Mouse (Mus musculus): ENCODE measurements around the gene Elf5. TPM values are rescaled to one million over a fixed set of nuclear protein-coding genes. Genes with fewer than 3 reads are reported as not detected.

The Elf5 gene
- polyA plus RNA-seq, 1 experiment from 2014 or later, result not detected

DNA sequence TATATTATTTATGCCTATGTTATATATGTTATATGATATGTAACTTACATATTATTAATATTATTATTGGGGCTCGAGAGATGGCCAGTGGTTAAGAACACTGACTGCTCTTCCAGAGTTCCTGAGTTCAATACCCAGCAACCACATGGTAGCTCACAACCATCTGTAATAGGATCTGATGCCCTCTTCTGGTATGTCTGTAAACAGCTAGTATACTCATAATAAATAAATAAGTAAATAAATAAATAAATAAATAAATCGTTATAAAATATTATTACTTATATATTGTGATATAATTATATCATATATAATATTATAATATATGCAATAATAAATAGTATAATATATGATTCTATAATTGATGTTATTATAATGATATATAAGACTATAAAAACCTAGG, 64.7 kb downstream of the Elf5 start:
- no peak overlapping the region for H3K9ac ChIP-seq (ENCODE audit: low read depth, low read length)
- no peak overlapping the region for H3K4me2 ChIP-seq
- no peak overlapping the region for H3K27ac ChIP-seq (ENCODE audit: low read depth, low read length)
- 83% methylated on average over 2 of the region's 2 CpGs for WGBS
- H3K9me3 ChIP-seq (ENCODE audit: control insufficient read depth, low read length), result no peaks in the 10 kb centered on the region
- no peak overlapping the region for H3K4me3 ChIP-seq (ENCODE audit: low read depth, low read length)
- H3K4me1 ChIP-seq (replicated peaks; ENCODE audit: control insufficient read depth, insufficient read depth, low read length), result peaks cover 28% of the 10 kb centered on the region
- ATAC-seq (replicated peaks; ENCODE audit: low FRiP score) (no peak), DNase-seq (ENCODE audit: low spot score) (no peak)
- peaks cover 19% of the 10 kb centered on the region for H3K36me3 ChIP-seq (ENCODE audit: control insufficient read depth, insufficient read depth, low read length)
- H3K27me3 ChIP-seq (replicated peaks; ENCODE audit: control insufficient read depth, insufficient read depth, low read length), result no peaks in the 10 kb centered on the region

DNA sequence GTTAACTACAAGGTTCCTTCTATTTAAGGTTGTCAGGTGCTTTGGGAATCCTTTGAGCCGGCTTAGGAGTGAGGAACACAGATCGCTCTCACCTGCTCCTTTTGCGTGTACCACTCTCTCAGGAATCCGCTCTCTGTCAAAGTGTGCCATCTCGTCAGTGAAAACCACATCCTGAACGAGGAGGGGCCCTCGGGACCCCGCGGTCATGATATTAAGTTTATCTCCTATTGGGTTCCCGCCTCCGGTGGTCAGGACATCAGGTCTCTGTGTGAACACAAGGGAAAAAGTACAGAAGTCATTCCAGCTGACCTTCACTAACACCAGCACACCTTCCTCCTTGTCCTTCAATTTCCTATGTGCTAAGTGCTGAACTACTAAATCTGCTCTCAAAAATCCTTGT, 65.2 kb downstream of the Elf5 start:
- Histone ChIP-seq H3K27me3 (replicated peaks; ENCODE audit: control insufficient read depth, insufficient read depth, low read length) (no peaks in the 10 kb centered on the region), H3K4me2 (no peak overlapping the region), H3K4me3 (ENCODE audit: low read depth, low read length) (no peak overlapping the region), H3K27ac (ENCODE audit: low read depth, low read length) (no peak overlapping the region), H3K4me1 (replicated peaks; ENCODE audit: control insufficient read depth, insufficient read depth, low read length) (peaks cover 33% of the 10 kb centered on the region), H3K9me3 (ENCODE audit: control insufficient read depth, low read length) (no peaks in the 10 kb centered on the region), H3K36me3 (ENCODE audit: control insufficient read depth, insufficient read depth, low read length) (peaks cover 16% of the 10 kb centered on the region), H3K9ac (ENCODE audit: low read depth, low read length) (no peak overlapping the region)
- ATAC-seq (replicated peaks; ENCODE audit: low FRiP score) (no peak), DNase-seq (ENCODE audit: low spot score) (no peak)
- WGBS, result 48% methylated on average over 11 of the region's 11 CpGs

DNA sequence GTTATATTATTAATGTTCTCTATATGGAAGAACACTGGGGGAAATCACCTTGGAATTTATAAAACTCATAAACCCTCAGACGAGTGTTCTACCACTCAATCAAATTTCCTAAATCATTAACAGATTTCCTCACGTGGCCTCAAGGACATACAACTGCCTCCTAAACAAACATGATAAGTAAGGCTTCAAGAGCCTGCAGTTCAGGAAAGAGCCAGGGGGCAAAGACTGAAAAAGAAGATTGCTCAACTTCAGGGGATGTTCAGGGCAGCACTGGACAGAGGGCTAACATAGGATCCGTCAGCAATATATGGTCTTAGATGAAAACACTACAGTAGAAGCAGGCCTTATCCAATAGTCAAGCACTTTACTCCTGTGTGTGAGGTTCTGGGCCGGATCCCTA, 66.0 kb downstream of the Elf5 start:
- Histone ChIP-seq H3K9me3 (ENCODE audit: control insufficient read depth, low read length) (no peaks in the 10 kb centered on the region), H3K4me3 (ENCODE audit: low read depth, low read length) (no peak overlapping the region), H3K9ac (ENCODE audit: low read depth, low read length) (no peak overlapping the region), H3K36me3 (ENCODE audit: control insufficient read depth, insufficient read depth, low read length) (peaks cover 16% of the 10 kb centered on the region), H3K27ac (ENCODE audit: low read depth, low read length) (no peak overlapping the region), H3K27me3 (replicated peaks; ENCODE audit: control insufficient read depth, insufficient read depth, low read length) (no peaks in the 10 kb centered on the region), H3K4me1 (replicated peaks; ENCODE audit: control insufficient read depth, insufficient read depth, low read length) (peaks cover 40% of the 10 kb centered on the region), H3K4me2 (no peak overlapping the region)
- ATAC-seq (replicated peaks; ENCODE audit: low FRiP score) (no peak; the same call in 1 of the 2 replicates), DNase-seq (ENCODE audit: low spot score) (no peak)
- WGBS, result 62% methylated on average over 4 of the region's 4 CpGs

DNA sequence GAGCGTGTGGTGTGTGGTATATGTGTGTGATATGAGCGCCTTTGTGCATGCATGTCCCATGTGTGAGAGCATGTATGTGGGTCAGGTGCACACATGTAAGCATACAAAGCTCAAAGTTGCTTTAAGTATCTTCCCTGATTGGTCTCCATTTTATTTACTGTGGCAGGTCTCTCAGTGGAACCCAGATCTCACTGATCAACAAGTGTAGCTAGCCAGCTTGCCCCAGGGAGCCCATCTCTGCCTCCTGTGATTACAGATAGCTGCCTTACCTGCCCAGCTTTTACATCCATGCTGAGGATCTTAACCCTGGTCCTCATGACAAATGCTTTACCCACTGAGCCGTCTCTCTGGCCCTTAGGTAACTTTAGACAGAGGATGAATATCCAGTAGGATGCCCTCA, 66.8 kb downstream of the Elf5 start:
- peaks cover 10% of the 10 kb centered on the region for H3K36me3 ChIP-seq (ENCODE audit: control insufficient read depth, insufficient read depth, low read length)
- H3K9me3 ChIP-seq (ENCODE audit: control insufficient read depth, low read length), result no peaks in the 10 kb centered on the region
- no peaks in the 10 kb centered on the region for H3K27me3 ChIP-seq (replicated peaks; ENCODE audit: control insufficient read depth, insufficient read depth, low read length)
- H3K9ac ChIP-seq (ENCODE audit: low read depth, low read length), result no peak overlapping the region
- H3K4me2 ChIP-seq, result no peak overlapping the region
- no peak overlapping the region; the same call in 1 of the 2 replicates for H3K27ac ChIP-seq (ENCODE audit: low read depth, low read length)
- DNase-seq (ENCODE audit: low spot score) (no peak), ATAC-seq (replicated peaks; ENCODE audit: low FRiP score) (no peak)
- 93% methylated on average over 3 of the region's 3 CpGs for WGBS
- peaks cover 45% of the 10 kb centered on the region for H3K4me1 ChIP-seq (replicated peaks; ENCODE audit: control insufficient read depth, insufficient read depth, low read length)
- H3K4me3 ChIP-seq (ENCODE audit: low read depth, low read length), result no peak overlapping the region

DNA sequence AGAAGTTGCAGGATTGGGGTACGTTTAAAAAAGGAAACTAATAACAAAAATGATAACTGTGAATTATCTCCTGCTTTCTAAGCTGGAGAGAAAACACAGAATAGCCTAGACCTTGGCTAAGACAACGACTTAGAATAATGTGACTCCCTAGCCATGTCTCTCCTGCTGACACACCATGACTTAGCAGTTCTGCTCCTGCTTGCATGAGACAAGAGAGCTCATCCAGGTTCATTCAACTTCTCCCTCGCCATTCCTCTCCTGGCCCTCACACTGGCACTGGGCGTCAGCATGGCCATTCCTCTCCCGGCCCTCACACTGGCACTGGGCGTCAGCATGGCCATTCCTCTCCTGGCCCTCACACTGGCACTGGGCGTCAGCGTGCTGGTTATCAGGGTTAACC, 68.8 kb downstream of the Elf5 start:
- H3K36me3 ChIP-seq (ENCODE audit: control insufficient read depth, insufficient read depth, low read length), result 0 out of 2 replicates have a peak, but pooled peaks cover 4% of the 10 kb centered on the region
- H3K9ac ChIP-seq (ENCODE audit: low read depth, low read length), result peak overlapping the region; percentile 62
- peaks cover 53% of the 10 kb centered on the region for H3K4me1 ChIP-seq (replicated peaks; ENCODE audit: control insufficient read depth, insufficient read depth, low read length)

DNA sequence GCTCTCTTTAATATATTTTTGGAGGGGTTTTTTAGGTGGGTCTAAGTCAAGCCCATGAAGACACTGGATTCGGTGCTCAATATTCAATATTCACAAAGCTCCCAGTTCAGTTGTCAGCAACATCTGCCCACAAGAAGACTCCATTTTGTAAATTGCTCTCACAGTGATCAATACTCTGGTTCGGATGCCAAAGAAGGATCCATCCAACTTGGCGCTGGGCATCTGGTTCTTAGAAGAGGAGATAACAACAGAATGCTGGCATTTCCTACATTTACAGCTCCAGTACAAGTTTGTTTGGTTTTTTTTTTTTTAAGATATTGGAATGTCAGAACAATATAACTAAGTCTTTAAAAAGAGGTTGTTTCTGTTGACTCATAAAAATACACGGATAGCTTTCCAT, 69.4 kb downstream of the Elf5 start:
- Histone ChIP-seq H3K4me1 (replicated peaks; ENCODE audit: control insufficient read depth, insufficient read depth, low read length) (peaks cover 53% of the 10 kb centered on the region), H3K4me3 (ENCODE audit: low read depth, low read length) (no peak overlapping the region), H3K36me3 (ENCODE audit: control insufficient read depth, insufficient read depth, low read length) (no peaks in the 10 kb centered on the region), H3K4me2 (peak overlapping the region; percentile 55), H3K9me3 (ENCODE audit: control insufficient read depth, low read length) (no peaks in the 10 kb centered on the region), H3K27me3 (replicated peaks; ENCODE audit: control insufficient read depth, insufficient read depth, low read length) (no peaks in the 10 kb centered on the region), H3K27ac (ENCODE audit: low read depth, low read length) (peak overlapping the region; percentile 85), H3K9ac (ENCODE audit: low read depth, low read length) (peak overlapping the region; percentile 62)
- ATAC-seq (replicated peaks; ENCODE audit: low FRiP score) (no peak), DNase-seq (ENCODE audit: low spot score) (no peak)
- 92% methylated on average over 4 of the region's 4 CpGs for WGBS

More for the DNA sequence above, 68.8 kb downstream of the Elf5 start:
- H3K9me3 ChIP-seq (ENCODE audit: control insufficient read depth, low read length), result no peaks in the 10 kb centered on the region
- peak; percentile 48 for ATAC-seq (replicated peaks; ENCODE audit: low FRiP score)
- H3K4me2 ChIP-seq, result peak overlapping the region; percentile 55
- DNase-seq (ENCODE audit: low spot score), result no peak
- 50% methylated on average over 8 of the region's 8 CpGs for WGBS
- peak overlapping the region; percentile 85 for H3K27ac ChIP-seq (ENCODE audit: low read depth, low read length)
- no peak overlapping the region for H3K4me3 ChIP-seq (ENCODE audit: low read depth, low read length)
- no peaks in the 10 kb centered on the region for H3K27me3 ChIP-seq (replicated peaks; ENCODE audit: control insufficient read depth, insufficient read depth, low read length)

DNA sequence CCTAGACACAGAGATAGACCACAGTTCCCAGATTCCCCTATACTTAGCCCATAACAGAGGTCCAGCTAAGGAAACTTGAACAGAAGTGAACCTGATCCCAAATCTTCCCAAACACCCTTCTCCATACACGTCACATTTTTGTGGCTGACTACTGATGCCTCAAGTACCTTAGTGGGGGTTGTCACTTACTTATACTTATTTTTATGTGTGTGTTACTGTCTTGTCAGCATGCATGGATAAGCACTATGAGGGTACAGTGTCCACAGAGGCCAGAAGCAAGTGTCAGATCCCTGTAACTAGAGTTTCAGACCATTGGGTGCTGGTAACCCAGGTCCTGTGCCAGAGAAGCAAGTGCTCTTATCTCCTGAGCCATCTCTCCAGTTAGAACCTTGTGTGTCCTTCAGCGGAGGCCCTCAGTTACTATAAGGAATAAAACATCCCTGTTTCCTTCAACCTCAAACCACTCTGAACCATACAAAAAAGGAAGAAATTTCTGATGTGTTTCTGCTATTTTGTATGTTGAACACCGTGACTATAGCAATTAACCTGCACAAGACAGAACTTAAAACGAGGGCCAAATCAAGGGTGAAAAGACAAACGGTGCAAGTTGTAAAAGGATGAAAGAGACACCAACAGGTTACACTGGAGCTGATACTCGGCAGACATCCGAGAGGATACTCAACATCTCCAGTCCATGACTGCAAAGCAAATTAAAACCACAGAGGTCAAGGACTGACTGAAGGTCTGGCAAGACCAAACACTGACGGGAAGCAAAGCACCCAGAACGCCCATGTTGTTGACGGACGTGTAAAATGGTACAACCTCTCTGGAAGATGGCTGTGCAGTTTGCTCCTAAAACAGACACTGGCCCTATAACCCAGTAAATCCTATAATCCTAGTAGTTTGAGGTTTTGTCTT, 70.1 kb downstream of the Elf5 start:
- 71% methylated on average over 11 of the region's 11 CpGs for whole genome bisulfite sequencing
- Histone ChIP-seq H3K4me3 (ENCODE audit: low read depth, low read length) (no peak overlapping the region), H3K4me1 (replicated peaks; ENCODE audit: control insufficient read depth, insufficient read depth, low read length) (peaks cover 52% of the 10 kb centered on the region)

DNA sequence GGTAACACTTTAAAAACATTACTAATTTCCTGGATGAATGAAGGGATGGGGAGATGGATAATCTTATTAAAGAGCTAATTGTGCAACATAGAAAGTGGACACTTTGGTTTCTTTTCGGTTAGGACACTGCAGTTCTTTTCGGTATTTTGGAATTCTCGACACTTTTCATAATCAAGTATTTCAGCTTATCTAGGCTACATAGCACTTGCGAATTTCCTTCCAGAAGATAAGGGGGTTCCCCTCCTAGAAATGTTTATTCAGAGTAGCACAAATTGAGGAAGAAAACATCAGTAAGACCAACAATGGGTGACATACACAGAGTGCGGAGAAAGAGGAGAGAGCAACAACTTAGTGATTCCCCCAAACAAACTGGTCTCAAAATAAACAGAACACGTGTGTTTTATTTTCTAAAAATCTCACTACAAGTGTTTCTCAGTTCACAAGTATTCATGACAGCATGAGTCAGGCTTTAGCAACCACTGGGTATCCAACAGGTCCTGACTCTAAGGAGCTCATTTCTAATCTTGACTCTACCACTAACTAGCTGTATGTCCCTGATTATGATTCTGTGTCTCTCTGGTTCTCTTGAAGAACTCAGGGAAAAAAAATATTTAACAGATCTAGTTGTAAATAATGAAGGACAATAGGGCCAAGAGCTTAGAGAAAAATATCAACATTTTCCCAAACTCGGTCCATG, 71.9 kb downstream of the Elf5 start:
- ATAC-seq (replicated peaks; ENCODE audit: low FRiP score), result no peak
- H3K4me3 ChIP-seq (ENCODE audit: low read depth, low read length), result peak overlapping the region; percentile 93
- no peaks in the 10 kb centered on the region for H3K9me3 ChIP-seq (ENCODE audit: control insufficient read depth, low read length)
- peak overlapping the region; percentile 82 for H3K4me2 ChIP-seq
- no peaks in the 10 kb centered on the region for H3K27me3 ChIP-seq (replicated peaks; ENCODE audit: control insufficient read depth, insufficient read depth, low read length)
- WGBS, result 46% methylated on average over 7 of the region's 7 CpGs
- H3K9ac ChIP-seq (ENCODE audit: low read depth, low read length), result peak overlapping the region; percentile 91
- no peaks in the 10 kb centered on the region for H3K36me3 ChIP-seq (ENCODE audit: control insufficient read depth, insufficient read depth, low read length)
- no peak for DNase-seq (ENCODE audit: low spot score)
- H3K4me1 ChIP-seq (replicated peaks; ENCODE audit: control insufficient read depth, insufficient read depth, low read length), result peaks cover 43% of the 10 kb centered on the region
- H3K27ac ChIP-seq (ENCODE audit: low read depth, low read length), result peak overlapping the region; percentile 96

More for the DNA sequence above, 70.1 kb downstream of the Elf5 start:
- no peaks in the 10 kb centered on the region for H3K27me3 ChIP-seq (replicated peaks; ENCODE audit: control insufficient read depth, insufficient read depth, low read length)
- DNase-seq (ENCODE audit: low spot score) (no peak), ATAC-seq (replicated peaks; ENCODE audit: low FRiP score) (no peak)
- H3K4me2 ChIP-seq, result peak overlapping the region; percentile 82
- no peak overlapping the region for H3K9ac ChIP-seq (ENCODE audit: low read depth, low read length)
- H3K9me3 ChIP-seq (ENCODE audit: control insufficient read depth, low read length), result no peaks in the 10 kb centered on the region
- no peak overlapping the region for H3K27ac ChIP-seq (ENCODE audit: low read depth, low read length)
- no peaks in the 10 kb centered on the region for H3K36me3 ChIP-seq (ENCODE audit: control insufficient read depth, insufficient read depth, low read length)
